Mouse (Mus musculus): ENCODE measurements around the gene Zbtb33. TPM values are rescaled to one million over a fixed set of nuclear protein-coding genes. Genes with fewer than 3 reads are reported as not detected.
A peak's percentile ranks its signal among the peaks of the same experiment; 100 is the strongest.

The Zbtb33 gene
- polyA plus RNA-seq, 1 experiment from 2014 or later, result 9.1 TPM

GRCm38 (mm10) chrX:38181608-38182258 is 7.9 kb upstream of the Zbtb33 start:
- H3K4me3 ChIP-seq (ENCODE audit: low read depth, low read length), result no peak overlapping the region; the same call in none of the 2 replicates
- no peaks in the 10 kb centered on the region for H3K36me3 ChIP-seq (replicated peaks; ENCODE audit: control insufficient read depth, insufficient read depth, low read depth, low read length)
- WGBS, result 19% methylated on average over 11 of the region's 15 CpGs

GRCm38 (mm10) chrX:38185520-38185919 is 4.1 kb upstream of the Zbtb33 start:
- no peak overlapping the region for H3K9ac ChIP-seq (replicated peaks; ENCODE audit: low read length)
- no peak overlapping the region for H3K4me2 ChIP-seq (ENCODE audit: low read depth, low read length)
- WGBS, result 31% methylated on average over 2 of the region's 2 CpGs
- H3K4me3 ChIP-seq (ENCODE audit: low read depth, low read length), result no peak overlapping the region
- no peaks in the 10 kb centered on the region for H3K4me1 ChIP-seq (ENCODE audit: control insufficient read depth, insufficient read depth, low read length)
- no peak for ATAC-seq (replicated peaks; ENCODE audit: insufficient number of reproducible peaks, low FRiP score, low TSS enrichment, low read depth)
- no peak for DNase-seq (ENCODE audit: low spot score)
- no peaks in the 10 kb centered on the region for H3K9me3 ChIP-seq (replicated peaks; ENCODE audit: control insufficient read depth, low read length)
- H3K36me3 ChIP-seq (replicated peaks; ENCODE audit: control insufficient read depth, insufficient read depth, low read depth, low read length), result no peaks in the 10 kb centered on the region
- H3K27me3 ChIP-seq (ENCODE audit: control insufficient read depth, insufficient read depth, low read length), result no peaks in the 10 kb centered on the region
- no peak overlapping the region for H3K27ac ChIP-seq (replicated peaks; ENCODE audit: low read depth, low read length)

More at GRCm38 (mm10) chrX:38181608-38182258, 7.9 kb upstream of the Zbtb33 start:
- H3K9me3 ChIP-seq (replicated peaks; ENCODE audit: control insufficient read depth, low read length), result no peaks in the 10 kb centered on the region
- H3K9ac ChIP-seq (replicated peaks; ENCODE audit: low read length), result no peak overlapping the region
- no peak overlapping the region; the same call in 1 of the 2 replicates for H3K4me2 ChIP-seq (ENCODE audit: low read depth, low read length)
- DNase-seq (ENCODE audit: low spot score) (peak; percentile 75), ATAC-seq (replicated peaks; ENCODE audit: insufficient number of reproducible peaks, low FRiP score, low TSS enrichment, low read depth) (peak; percentile 75)
- no peak overlapping the region for H3K27ac ChIP-seq (replicated peaks; ENCODE audit: low read depth, low read length)
- no peaks in the 10 kb centered on the region for H3K27me3 ChIP-seq (ENCODE audit: control insufficient read depth, insufficient read depth, low read length)
- H3K4me1 ChIP-seq (ENCODE audit: control insufficient read depth, insufficient read depth, low read length), result no peaks in the 10 kb centered on the region

GRCm38 (mm10) chrX:38190458-38190764 is 818 bp downstream of the Zbtb33 start:
- H3K4me3 ChIP-seq (ENCODE audit: low read depth, low read length), result peak overlapping the region; percentile 64
- no peaks in the 10 kb centered on the region for H3K9me3 ChIP-seq (replicated peaks; ENCODE audit: control insufficient read depth, low read length)
- H3K4me2 ChIP-seq (ENCODE audit: low read depth, low read length), result peak overlapping the region; percentile 47
- H3K27me3 ChIP-seq (ENCODE audit: control insufficient read depth, insufficient read depth, low read length), result no peaks in the 10 kb centered on the region
- H3K36me3 ChIP-seq (replicated peaks; ENCODE audit: control insufficient read depth, insufficient read depth, low read depth, low read length), result no peaks in the 10 kb centered on the region
- H3K9ac ChIP-seq (replicated peaks; ENCODE audit: low read length), result peak overlapping the region; percentile 85
- ATAC-seq (replicated peaks; ENCODE audit: insufficient number of reproducible peaks, low FRiP score, low TSS enrichment, low read depth), result 0 out of 2 replicates have a peak, but pooled peaks have one; percentile 20
- peak overlapping the region; percentile 56; the same call in 1 of the 2 replicates for H3K27ac ChIP-seq (replicated peaks; ENCODE audit: low read depth, low read length)
- DNase-seq (ENCODE audit: low spot score), result no peak
- H3K4me1 ChIP-seq (ENCODE audit: control insufficient read depth, insufficient read depth, low read length), result no peaks in the 10 kb centered on the region
- 24% methylated on average over 3 of the region's 3 CpGs for WGBS

GRCm38 (mm10) chrX:38201816-38202215 is 12.2 kb downstream of the Zbtb33 start:
- H3K4me3 ChIP-seq (ENCODE audit: low read depth, low read length), result no peak overlapping the region

GRCm38 (mm10) chrX:38207392-38207791 is 17.8 kb downstream of the Zbtb33 start:
- ATAC-seq (replicated peaks; ENCODE audit: insufficient number of reproducible peaks, low FRiP score, low TSS enrichment, low read depth), result no peak
- no peak overlapping the region for H3K4me3 ChIP-seq (ENCODE audit: low read depth, low read length)
- no peak for DNase-seq (ENCODE audit: low spot score)
- no peaks in the 10 kb centered on the region for H3K36me3 ChIP-seq (replicated peaks; ENCODE audit: control insufficient read depth, insufficient read depth, low read depth, low read length)
- no peaks in the 10 kb centered on the region for H3K9me3 ChIP-seq (replicated peaks; ENCODE audit: control insufficient read depth, low read length)
- no peaks in the 10 kb centered on the region for H3K4me1 ChIP-seq (ENCODE audit: control insufficient read depth, insufficient read depth, low read length)
- WGBS, result 48% methylated on average over 1 of the region's 1 CpGs
- no peaks in the 10 kb centered on the region for H3K27me3 ChIP-seq (ENCODE audit: control insufficient read depth, insufficient read depth, low read length)
- H3K4me2 ChIP-seq (ENCODE audit: low read depth, low read length), result no peak overlapping the region
- H3K9ac ChIP-seq (replicated peaks; ENCODE audit: low read length), result no peak overlapping the region
- H3K27ac ChIP-seq (replicated peaks; ENCODE audit: low read depth, low read length), result no peak overlapping the region

More at GRCm38 (mm10) chrX:38201816-38202215, 12.2 kb downstream of the Zbtb33 start:
- Histone ChIP-seq H3K4me2 (ENCODE audit: low read depth, low read length) (no peak overlapping the region), H3K27ac (replicated peaks; ENCODE audit: low read depth, low read length) (no peak overlapping the region), H3K9ac (replicated peaks; ENCODE audit: low read length) (no peak overlapping the region), H3K4me1 (ENCODE audit: control insufficient read depth, insufficient read depth, low read length) (no peaks in the 10 kb centered on the region), H3K27me3 (ENCODE audit: control insufficient read depth, insufficient read depth, low read length) (no peaks in the 10 kb centered on the region), H3K36me3 (replicated peaks; ENCODE audit: control insufficient read depth, insufficient read depth, low read depth, low read length) (no peaks in the 10 kb centered on the region), H3K9me3 (replicated peaks; ENCODE audit: control insufficient read depth, low read length) (no peaks in the 10 kb centered on the region)
- DNase-seq (ENCODE audit: low spot score) (no peak), ATAC-seq (replicated peaks; ENCODE audit: insufficient number of reproducible peaks, low FRiP score, low TSS enrichment, low read depth) (no peak)
- WGBS, result 84% methylated on average over 2 of the region's 2 CpGs

GRCm38 (mm10) chrX:38216986-38217675 is 27.5 kb downstream of the Zbtb33 start:
- H3K27ac ChIP-seq (replicated peaks; ENCODE audit: low read depth, low read length), result no peak overlapping the region
- no peaks in the 10 kb centered on the region for H3K9me3 ChIP-seq (replicated peaks; ENCODE audit: control insufficient read depth, low read length)
- H3K9ac ChIP-seq (replicated peaks; ENCODE audit: low read length), result no peak overlapping the region
- H3K27me3 ChIP-seq (ENCODE audit: control insufficient read depth, insufficient read depth, low read length), result no peaks in the 10 kb centered on the region
- ATAC-seq (replicated peaks; ENCODE audit: insufficient number of reproducible peaks, low FRiP score, low TSS enrichment, low read depth) (no peak), DNase-seq (ENCODE audit: low spot score) (peak; percentile 5)
- no peaks in the 10 kb centered on the region for H3K4me1 ChIP-seq (ENCODE audit: control insufficient read depth, insufficient read depth, low read length)
- H3K4me3 ChIP-seq (ENCODE audit: low read depth, low read length), result no peak overlapping the region
- H3K36me3 ChIP-seq (replicated peaks; ENCODE audit: control insufficient read depth, insufficient read depth, low read depth, low read length), result no peaks in the 10 kb centered on the region
- 86% methylated on average over 9 of the region's 9 CpGs for WGBS
- H3K4me2 ChIP-seq (ENCODE audit: low read depth, low read length), result no peak overlapping the region

- H3K4me2 ChIP-seq (ENCODE audit: low read depth, low read length), result no peak overlapping the region
- H3K9me3 ChIP-seq (replicated peaks; ENCODE audit: control insufficient read depth, low read length), result no peaks in the 10 kb centered on the region
- whole genome bisulfite sequencing, result 87% methylated on average over 2 of the region's 2 CpGs
- no peaks in the 10 kb centered on the region for H3K36me3 ChIP-seq (replicated peaks; ENCODE audit: control insufficient read depth, insufficient read depth, low read depth, low read length)
- H3K9ac ChIP-seq (replicated peaks; ENCODE audit: low read length), result no peak overlapping the region
- ATAC-seq (replicated peaks; ENCODE audit: insufficient number of reproducible peaks, low FRiP score, low TSS enrichment, low read depth) (no peak), DNase-seq (ENCODE audit: low spot score) (no peak)
- H3K27me3 ChIP-seq (ENCODE audit: control insufficient read depth, insufficient read depth, low read length), result no peaks in the 10 kb centered on the region
- no peak overlapping the region for H3K27ac ChIP-seq (replicated peaks; ENCODE audit: low read depth, low read length)
- H3K4me3 ChIP-seq (ENCODE audit: low read depth, low read length), result no peak overlapping the region
- no peaks in the 10 kb centered on the region for H3K4me1 ChIP-seq (ENCODE audit: control insufficient read depth, insufficient read depth, low read length)
These were observed 28.0 kb downstream of the Zbtb33 start for GRCm38 (mm10) chrX:38217676-38217991.

GRCm38 (mm10) chrX:38222757-38223156 is 33.2 kb downstream of the Zbtb33 start:
- WGBS, result 54% methylated on average over 2 of the region's 2 CpGs
- Histone ChIP-seq H3K9me3 (replicated peaks; ENCODE audit: control insufficient read depth, low read length) (no peaks in the 10 kb centered on the region), H3K4me3 (ENCODE audit: low read depth, low read length) (no peak overlapping the region), H3K27ac (replicated peaks; ENCODE audit: low read depth, low read length) (no peak overlapping the region), H3K4me1 (ENCODE audit: control insufficient read depth, insufficient read depth, low read length) (no peaks in the 10 kb centered on the region), H3K27me3 (ENCODE audit: control insufficient read depth, insufficient read depth, low read length) (no peaks in the 10 kb centered on the region), H3K4me2 (ENCODE audit: low read depth, low read length) (no peak overlapping the region), H3K36me3 (replicated peaks; ENCODE audit: control insufficient read depth, insufficient read depth, low read depth, low read length) (no peaks in the 10 kb centered on the region), H3K9ac (replicated peaks; ENCODE audit: low read length) (no peak overlapping the region)
- no peak for DNase-seq (ENCODE audit: low spot score)
- no peak for ATAC-seq (replicated peaks; ENCODE audit: insufficient number of reproducible peaks, low FRiP score, low TSS enrichment, low read depth)

All from embryonic facial prominence, embryonic 11.5 days (tissue).